Mouse (Mus musculus): ENCODE measurements around the gene Cpeb3.

DNA sequence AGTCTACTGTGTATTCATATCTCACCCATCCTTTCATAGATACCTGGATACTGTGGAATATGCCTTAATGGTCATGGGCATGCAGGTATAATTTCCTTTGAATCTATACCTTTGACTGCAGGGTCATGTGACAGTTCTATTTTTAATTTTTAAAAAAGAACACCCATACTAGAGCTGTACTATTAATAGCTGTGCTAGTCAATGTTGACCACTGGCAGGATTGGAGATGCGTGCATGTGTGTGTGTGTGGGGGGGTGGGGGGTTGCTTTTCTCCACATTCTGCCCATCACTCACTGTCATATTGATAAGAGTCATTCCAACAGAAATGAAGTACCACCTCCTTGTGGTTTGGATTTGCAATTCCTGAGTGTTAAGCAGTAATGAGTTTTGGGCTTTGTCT lies 92.6 kb downstream of the Cpeb3 start:
- no peak for TF ChIP-seq CTCF (IDR thresholded peaks at IDR 0.05; ENCODE audit: low read depth, low read length)
- TF ChIP-seq POLR2A (IDR thresholded peaks at IDR 0.05; ENCODE audit: borderline replicate concordance, low read depth, low read length) = no peak

All from bone marrow macrophage, adult 2 months (primary cell).